Mouse (Mus musculus): ENCODE measurements around the gene Cap2.

Cap2 gene

GRCm38 (mm10) chr13:46525295-46526255, 23.9 kb downstream of the Cap2 start:
- DNase-seq (ENCODE audit: low read depth in 2 of 2, low spot score in 2 of 2) = no peak

GRCm38 (mm10) chr13:46526645-46527044, 25.0 kb downstream of the Cap2 start:
- no peak for DNase-seq (ENCODE audit: low read depth in 2 of 2, low spot score in 2 of 2)

- no peak for DNase-seq (ENCODE audit: low read depth in 2 of 2, low spot score in 2 of 2)
Measured at GRCm38 (mm10) chr13:46527340-46527739, 25.7 kb downstream of the Cap2 start.

- DNase-seq (ENCODE audit: low read depth in 2 of 2, low spot score in 2 of 2) = no peak
Measured at GRCm38 (mm10) chr13:46529037-46529436, 27.4 kb downstream of the Cap2 start.

GRCm38 (mm10) chr13:46530546-46530945, 28.9 kb downstream of the Cap2 start:
- DNase-seq (ENCODE audit: low read depth in 2 of 2, low spot score in 2 of 2) = no peak

- DNase-seq (ENCODE audit: low read depth in 2 of 2, low spot score in 2 of 2) = no peak
Measured at GRCm38 (mm10) chr13:46531676-46532075, 30.0 kb downstream of the Cap2 start.

GRCm38 (mm10) chr13:46532276-46532675, 30.6 kb downstream of the Cap2 start:
- no peak for DNase-seq (ENCODE audit: low read depth in 2 of 2, low spot score in 2 of 2)

GRCm38 (mm10) chr13:46533342-46534129, 31.9 kb downstream of the Cap2 start:
- DNase-seq (ENCODE audit: low read depth in 2 of 2, low spot score in 2 of 2) = no peak

- no peak for DNase-seq (ENCODE audit: low read depth in 2 of 2, low spot score in 2 of 2)
Measured at GRCm38 (mm10) chr13:46534171-46534968, 32.7 kb downstream of the Cap2 start.

- DNase-seq (ENCODE audit: low read depth in 2 of 2, low spot score in 2 of 2) = no peak
Measured at GRCm38 (mm10) chr13:46534969-46535785, 33.5 kb downstream of the Cap2 start.

GRCm38 (mm10) chr13:46539284-46539683, 37.6 kb downstream of the Cap2 start:
- no peak for DNase-seq (ENCODE audit: low read depth in 2 of 2, low spot score in 2 of 2)

- DNase-seq (ENCODE audit: low read depth in 2 of 2, low spot score in 2 of 2) = no peak
Measured at GRCm38 (mm10) chr13:46540943-46541342, 39.3 kb downstream of the Cap2 start.

GRCm38 (mm10) chr13:46542782-46543181, 41.1 kb downstream of the Cap2 start:
- DNase-seq (ENCODE audit: low read depth in 2 of 2, low spot score in 2 of 2) = no peak

- DNase-seq (ENCODE audit: low read depth in 2 of 2, low spot score in 2 of 2) = no peak
Measured at GRCm38 (mm10) chr13:46544608-46545007, 43.0 kb downstream of the Cap2 start.

- no peak for DNase-seq (ENCODE audit: low read depth in 2 of 2, low spot score in 2 of 2)
Measured at GRCm38 (mm10) chr13:46545081-46545480, 43.4 kb downstream of the Cap2 start.

- no peak for DNase-seq (ENCODE audit: low read depth in 2 of 2, low spot score in 2 of 2)
Measured at GRCm38 (mm10) chr13:46546846-46547245, 45.2 kb downstream of the Cap2 start.

GRCm38 (mm10) chr13:46547253-46547652, 45.6 kb downstream of the Cap2 start:
- no peak for DNase-seq (ENCODE audit: low read depth in 2 of 2, low spot score in 2 of 2)

GRCm38 (mm10) chr13:46548132-46548531, 46.5 kb downstream of the Cap2 start:
- DNase-seq (ENCODE audit: low read depth in 2 of 2, low spot score in 2 of 2) = no peak

GRCm38 (mm10) chr13:46548600-46549179, 47.0 kb downstream of the Cap2 start:
- DNase-seq (ENCODE audit: low read depth in 2 of 2, low spot score in 2 of 2) = no peak

- DNase-seq (ENCODE audit: low read depth in 2 of 2, low spot score in 2 of 2) = no peak
Measured at GRCm38 (mm10) chr13:46550627-46551026, 49.0 kb downstream of the Cap2 start.
